In the genomic region with DNA sequence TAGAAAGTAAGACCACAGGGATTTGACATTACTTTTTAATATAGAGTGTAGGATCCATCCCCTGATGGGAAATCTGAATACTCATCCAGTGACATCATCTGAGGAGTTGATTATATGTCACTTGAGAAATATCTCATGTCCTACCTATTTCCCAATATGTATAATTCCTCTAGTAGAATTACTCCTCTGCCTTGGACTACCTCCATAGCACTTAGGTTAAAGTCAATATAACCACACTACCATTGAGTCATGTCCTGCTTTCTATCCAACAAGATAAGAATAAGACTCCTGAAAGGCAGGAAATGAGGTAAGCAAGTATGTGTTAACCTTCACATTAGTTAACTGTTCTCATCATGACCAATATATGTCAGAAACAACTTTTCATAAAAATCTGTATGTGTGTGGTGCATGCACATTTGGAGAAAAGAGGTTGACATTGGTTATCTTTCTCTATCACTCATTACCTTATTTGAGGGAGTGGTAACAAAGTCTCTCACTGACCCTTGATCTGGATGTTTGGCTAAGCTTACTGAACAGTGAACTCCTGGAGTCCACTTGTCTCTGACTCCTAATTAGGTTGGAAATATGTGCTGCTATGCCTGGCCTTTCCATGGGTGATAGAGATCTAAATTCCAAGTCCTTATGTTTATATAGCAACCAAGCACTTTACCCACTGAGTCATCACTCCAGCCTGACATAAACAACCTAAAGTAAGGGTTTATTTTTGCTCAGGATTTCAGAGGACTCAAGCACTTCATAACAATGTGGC, we compare ENCODE assay signal across 21 mouse cellular contexts.
DNase-seq lines count a peak whose midpoint lies in the region; ATAC-seq lines count a peak whose summit lies in the region.
"Had no signal": no experiment of that assay in that cellular context is flagged by ENCODE, and none has a peak within 500 bp of the region (broad histone marks: within the 10 kb centered on the region; RNA-seq: fewer than 3 reads in every experiment).

No protein-coding gene starts in this region.

- DNase-seq in kidney, adult 8-10 months, result peak; percentile 12 to 53
- DNase-seq in kidney, postnatal 10 days, result no peak
- peak; percentile 37 for DNase-seq in 3T3-L1 (ENCODE audit: low read depth, low spot score)
- DNase-seq in fat pad, adult 2 months (ENCODE audit: extremely low read depth, low read depth, low spot score), result peak; percentile 5
- peak; percentile 21 for DNase-seq in large intestine, adult 2 months (ENCODE audit: low read depth, low spot score)
- no peak for DNase-seq in left cerebral cortex, postnatal 14 days (ENCODE audit: low spot score in 2 of 2)
- DNase-seq in thymus, postnatal 10 days (ENCODE audit: low spot score in 2 of 2), result no peak
- DNase-seq: adrenal gland, adult 2 months; adrenal gland, postnatal 36 days; B cell, adult 2 months; cerebellum, adult 2 months; cerebellum, postnatal 14 days; forebrain, postnatal 0 days; gastrocnemius, postnatal 10 days; right cerebral cortex, postnatal 25 days; spleen, adult 18-20 months; thymus, adult 2 months had no signal

- ATAC-seq in cerebellum, adult (ENCODE audit: insufficient number of reproducible peaks, low FRiP score, low TSS enrichment), result no peak
- ATAC-seq: activated CD4-positive, CD25-positive, alpha-beta regulatory T cell, adult 4 months; forebrain, postnatal 0 days; hindbrain, postnatal 0 days; midbrain, embryonic 15.5 days had no signal

- intact Hi-C loops in left cerebral cortex, postnatal 14 days (cut with DNase I), result loop anchor here (5.0 kb wide), 1 partner anchor 64 kb away; no protein-coding TSS in a partner anchor

Comparison
In these comparisons a context has a peak if more than half of its experiments do, and no peak if none do; other contexts are left out.
1. DNase-seq: peak in kidney, adult 8-10 months (2 of 2), 3T3-L1 (single experiment), fat pad, adult 2 months (single experiment) and large intestine, adult 2 months (single experiment); none in kidney, postnatal 10 days (single experiment), left cerebral cortex, postnatal 14 days (0 of 2) and thymus, postnatal 10 days (0 of 2).